Mouse (Mus musculus) layer of hippocampus, postnatal 25 days (tissue): ENCODE results near the gene Gm382. TPM values are rescaled to one million over a fixed set of nuclear protein-coding genes. Genes with fewer than 3 reads are reported as not detected.

Experiments used
- DNase-seq, 2 experiments: peaks; one replicate each; pipeline ENCODE4 v3.0.0; 2022; ENCODE audit warnings: mixed read lengths in 2 of 2, low spot score in 1 of 2; ENCODE audit errors: extremely low spot score in 1 of 2
- total RNA-seq, 2 experiments: library from RNA; stranded (reverse); gene quantifications; 2 replicates each; pipeline ENCODE4 v1.2.3; 2021

Gm382 gene
- total RNA-seq = not detected

- DNase-seq = no peak
These were observed at the start of gene Gm382 for GRCm38 (mm10) chrX:127039672-127040071. TSS of gene Gm382 (plus strand) at chrX:127039972.

- no peak for DNase-seq
These were observed 30.4 kb downstream of the Gm382 start for GRCm38 (mm10) chrX:127070179-127070578.

DNA sequence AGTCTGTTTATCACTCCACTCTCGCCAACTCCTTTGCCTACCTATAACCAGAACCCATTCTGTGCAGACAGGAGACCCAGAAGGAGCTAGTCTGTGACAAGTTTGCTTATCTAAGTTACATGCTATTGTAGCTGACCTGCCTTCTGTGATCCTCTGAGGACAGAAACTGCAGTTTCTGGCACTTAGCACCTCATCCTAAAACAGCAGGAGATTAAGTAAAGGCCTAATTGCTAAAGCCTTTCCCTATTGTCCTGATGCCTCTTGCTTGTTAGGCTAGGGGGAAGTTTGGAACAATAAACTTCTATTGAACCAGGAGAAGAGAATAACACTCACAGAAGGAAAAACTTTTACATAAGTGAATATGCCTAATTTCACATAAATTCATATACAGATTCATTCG, 51.5 kb downstream of the Gm382 start:
- DNase-seq = no peak

GRCm38 (mm10) chrX:127093036-127093435, 53.3 kb downstream of the Gm382 start:
- no peak for DNase-seq

- DNase-seq = no peak
These were observed 54.2 kb downstream of the Gm382 start for GRCm38 (mm10) chrX:127093961-127094360.

DNA sequence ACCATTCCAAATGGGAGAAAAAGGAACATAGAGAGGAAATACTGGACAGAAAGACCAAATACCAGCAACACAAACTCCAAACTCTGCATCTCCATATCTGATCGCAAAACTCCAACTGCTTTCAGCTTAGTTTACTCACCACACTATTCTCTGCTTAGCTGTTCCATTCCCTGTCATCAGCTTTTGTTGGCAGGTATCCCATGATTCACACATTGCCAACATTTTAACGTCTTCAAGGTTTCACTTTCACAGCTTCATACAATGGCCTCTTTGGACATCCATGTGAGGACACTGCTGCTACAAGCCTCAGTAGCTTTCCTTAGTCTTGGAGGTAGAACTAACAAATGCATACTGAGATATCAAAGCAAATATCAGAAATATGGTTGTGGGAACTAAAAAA, 64.6 kb downstream of the Gm382 start:
- DNase-seq = no peak

Other genes starting within 250 kb of the Gm382 start
- not detected for gene 4932411N23Rik, start 224.1 kb upstream of the Gm382 start, total RNA-seq